Mouse (Mus musculus): ENCODE measurements around the gene Gm7951.
"Not testable (repeated sequence)": the region's sequence is repeated elsewhere in the genome, so short reads cannot be mapped to it uniquely, and the experiment has no call there.

The Gm7951 gene

DNA sequence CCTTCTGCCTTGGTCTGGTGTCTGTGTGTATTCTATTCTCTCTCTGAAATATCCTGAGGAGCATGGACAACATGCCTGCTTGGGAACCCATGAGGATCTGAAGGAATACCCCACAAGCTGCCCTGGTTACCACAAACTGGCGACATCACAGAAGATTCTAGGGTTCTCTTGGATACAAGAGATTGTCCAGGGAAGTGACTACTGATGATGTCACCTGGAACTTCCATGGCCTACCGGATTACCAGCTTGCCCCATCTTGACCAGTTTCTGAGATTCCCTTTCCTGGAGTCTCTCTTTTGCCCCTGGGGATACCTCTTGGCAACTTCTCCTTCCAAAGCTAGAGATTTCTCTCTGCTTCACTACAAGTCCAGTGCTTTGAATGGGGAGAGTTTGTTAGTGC lies at the start of gene Gm7951:
Gene Gm7951 (minus strand): TSS at position 101 of the 400 bp plus-strand sequence.
- DNase-seq (ENCODE audit: low read depth) = not testable (repeated sequence)

DNA sequence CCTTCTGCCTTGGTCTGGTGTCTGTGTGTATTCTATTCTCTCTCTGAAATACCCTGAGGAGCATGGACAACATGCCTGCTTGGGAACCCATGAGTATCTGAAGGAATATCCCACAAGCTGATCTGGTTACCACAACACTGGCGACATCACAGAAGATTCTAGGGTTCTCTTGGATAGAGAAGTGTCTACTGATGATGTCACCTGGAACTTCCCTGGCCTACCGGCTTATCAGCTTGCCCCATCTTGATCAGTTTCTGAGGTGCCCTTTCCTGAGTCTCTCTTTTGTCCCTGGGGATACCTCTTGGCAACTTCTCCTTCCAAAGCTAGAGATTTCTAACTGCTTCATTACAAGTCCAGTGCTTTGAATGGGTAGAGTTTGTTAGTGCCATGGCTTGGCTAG lies 45.4 kb upstream of the Gm7951 start, which contains the start of gene Gm17027:
Gene Gm17027 (minus strand): TSS at position 101 of the 400 bp plus-strand sequence.
- not testable (repeated sequence) for DNase-seq (ENCODE audit: low read depth)

DNA sequence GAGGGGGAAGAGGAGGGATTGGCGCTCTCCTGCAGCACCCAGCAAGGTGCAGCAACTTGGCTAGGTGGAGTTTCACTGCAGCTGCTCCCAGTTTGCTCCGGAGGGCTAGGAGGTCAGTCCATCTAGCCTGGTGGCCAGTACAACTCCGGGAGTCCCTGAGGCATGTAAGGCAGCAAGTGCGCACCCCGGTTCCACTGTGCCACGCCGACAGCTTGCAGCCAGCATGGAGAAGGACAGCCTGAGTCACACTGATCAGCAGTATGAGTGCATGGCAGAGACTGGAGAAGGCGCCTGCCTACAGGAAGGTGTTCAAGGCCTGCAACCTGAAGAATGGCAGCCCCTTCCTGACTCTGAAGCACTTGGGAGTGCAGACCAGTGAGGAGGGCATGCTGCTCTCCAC lies 17.4 kb upstream of the Gm7951 start:
- not testable (repeated sequence) for DNase-seq (ENCODE audit: low read depth)

DNA sequence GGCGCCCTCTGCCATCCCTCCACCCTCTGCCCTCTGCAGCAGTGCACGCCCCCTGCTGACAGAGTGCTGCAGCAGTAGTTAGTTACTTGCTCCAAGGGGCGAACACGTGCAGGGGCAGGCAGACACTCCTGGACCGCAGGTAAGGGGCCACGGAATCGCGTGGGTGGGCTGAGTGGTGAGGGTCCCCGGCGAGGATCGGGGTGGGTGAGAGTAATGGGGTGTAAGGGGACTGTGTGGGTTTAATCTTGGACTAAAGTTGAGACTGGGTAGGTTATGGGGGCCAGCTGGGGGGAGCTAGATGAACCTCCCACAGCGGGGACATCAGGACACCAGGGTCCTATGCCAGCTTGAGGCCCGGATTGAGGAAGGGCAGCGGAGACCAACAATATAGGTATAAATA lies 16.6 kb upstream of the Gm7951 start:
- DNase-seq (ENCODE audit: low read depth) = not testable (repeated sequence)

All from fibroblast of lung, adult 2 months (primary cell).